Mouse (Mus musculus): ENCODE results near the gene Slc7a1.

Slc7a1 gene

DNA sequence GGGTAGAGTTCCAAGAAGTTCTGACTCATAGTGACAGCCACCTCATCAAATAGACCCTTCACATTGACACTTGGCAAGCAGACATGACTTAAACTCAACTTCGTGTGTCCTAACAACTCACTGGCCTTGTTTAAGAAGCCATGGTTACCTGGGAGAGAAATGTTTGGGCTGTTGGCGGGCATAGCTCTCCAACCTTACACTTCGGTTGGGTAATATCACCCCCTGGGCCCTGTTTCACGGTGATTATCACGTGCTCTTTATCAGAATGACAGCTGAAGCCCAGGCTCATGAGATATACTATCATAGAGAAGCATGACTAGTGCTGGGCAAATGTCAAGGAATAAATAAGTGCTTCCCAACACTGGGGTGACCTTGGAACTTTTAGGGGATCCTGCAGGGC is 119.4 kb downstream of the Slc7a1 start:
- no peak for TF ChIP-seq GATA4 (IDR thresholded peaks at IDR 0.05; ENCODE audit: insufficient replicate concordance, low read length)

DNA sequence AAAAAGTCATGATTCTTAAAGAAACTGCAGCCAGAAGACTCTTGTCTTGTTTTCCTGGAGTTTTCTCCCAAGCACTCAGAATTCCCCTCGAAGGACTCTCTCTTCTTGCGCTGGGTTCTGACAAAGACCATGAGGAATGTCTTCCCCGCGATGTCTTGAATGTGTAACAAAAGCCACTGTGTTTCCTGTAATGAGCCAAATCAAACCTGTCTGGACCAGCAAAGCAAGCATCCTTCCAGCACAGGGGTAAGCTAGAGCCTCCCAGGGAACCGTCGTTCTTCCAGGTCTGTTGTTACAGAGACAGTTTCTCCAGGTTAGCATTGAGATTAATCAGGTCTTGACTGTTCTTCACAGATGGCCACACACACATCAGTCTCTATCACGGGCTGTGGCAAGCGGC is 121.5 kb downstream of the Slc7a1 start:
- no peak for TF ChIP-seq GATA4 (IDR thresholded peaks at IDR 0.05; ENCODE audit: insufficient replicate concordance, low read length)

Data from liver, adult (tissue).